Mouse (Mus musculus): ENCODE results near the gene Itga4. TPM values are rescaled to one million over a fixed set of nuclear protein-coding genes. Genes with fewer than 3 reads are reported as not detected.

Gene Itga4
- polyA plus RNA-seq, 1 experiment from 2014 or later, result 4.3 TPM

GRCm38 (mm10) chr2:79351179-79352099, 96.2 kb downstream of the Itga4 start:
- no peaks in the 10 kb centered on the region for H3K27me3 ChIP-seq (replicated peaks; ENCODE audit: control insufficient read depth, insufficient read depth, low read length)
- H3K4me1 ChIP-seq (replicated peaks; ENCODE audit: control insufficient read depth, insufficient read depth, low read length), result no peaks in the 10 kb centered on the region
- WGBS, result 74% methylated on average over 6 of the region's 6 CpGs
- H3K27ac ChIP-seq (ENCODE audit: low read depth), result no peak overlapping the region
- no peaks in the 10 kb centered on the region for H3K36me3 ChIP-seq (ENCODE audit: control insufficient read depth, insufficient read depth, low read length)
- DNase-seq (ENCODE audit: low spot score), result no peak
- H3K9me3 ChIP-seq (ENCODE audit: control insufficient read depth, low read length), result no peaks in the 10 kb centered on the region
- H3K4me2 ChIP-seq (ENCODE audit: low read length), result no peak overlapping the region
- H3K4me3 ChIP-seq (ENCODE audit: low read depth, low read length), result no peak overlapping the region
- no peak overlapping the region for H3K9ac ChIP-seq (ENCODE audit: low read length)
- no peak for ATAC-seq (replicated peaks; ENCODE audit: low FRiP score, low TSS enrichment, low read depth)

DNA sequence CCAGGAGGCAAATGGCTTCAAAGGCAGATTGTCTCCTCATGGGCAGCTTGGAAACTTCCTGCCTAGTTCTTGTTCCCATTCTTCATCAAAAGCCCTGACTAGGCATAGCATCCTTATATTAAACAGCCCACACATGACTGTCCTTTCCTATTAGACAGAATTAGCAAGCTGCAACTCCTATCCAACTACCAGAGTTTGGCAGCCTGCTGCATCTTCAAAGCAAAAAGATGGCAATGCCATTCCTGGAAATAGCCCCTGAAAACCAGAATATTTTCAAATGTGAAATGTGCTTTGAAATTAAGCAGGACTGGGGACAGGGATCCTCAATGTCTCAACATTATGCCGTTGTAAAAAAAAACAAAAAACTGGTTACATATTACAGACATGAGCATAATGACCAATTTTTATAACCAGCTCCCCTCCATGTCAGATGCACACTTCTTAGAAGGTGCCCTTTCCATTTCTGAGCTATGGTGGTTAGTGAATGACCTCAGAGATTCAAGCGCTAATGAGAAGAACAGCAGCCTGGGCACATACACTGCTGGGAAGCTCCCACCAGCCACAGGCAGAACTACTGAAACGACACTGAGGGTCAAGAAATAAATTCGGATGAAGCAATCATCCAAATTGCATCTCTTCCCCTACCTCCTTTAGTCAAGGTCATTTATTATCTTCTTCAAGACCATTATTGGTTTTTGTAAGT, 97.0 kb downstream of the Itga4 start:
- ATAC-seq (replicated peaks; ENCODE audit: low FRiP score, low TSS enrichment, low read depth) (no peak), DNase-seq (ENCODE audit: low spot score) (no peak)
- H3K27me3 ChIP-seq (replicated peaks; ENCODE audit: control insufficient read depth, insufficient read depth, low read length), result no peaks in the 10 kb centered on the region
- no peak overlapping the region for H3K27ac ChIP-seq (ENCODE audit: low read depth)
- no peak overlapping the region for H3K4me3 ChIP-seq (ENCODE audit: low read depth, low read length)
- H3K36me3 ChIP-seq (ENCODE audit: control insufficient read depth, insufficient read depth, low read length), result no peaks in the 10 kb centered on the region
- H3K4me2 ChIP-seq (ENCODE audit: low read length), result no peak overlapping the region
- no peaks in the 10 kb centered on the region for H3K4me1 ChIP-seq (replicated peaks; ENCODE audit: control insufficient read depth, insufficient read depth, low read length)
- no peak overlapping the region for H3K9ac ChIP-seq (ENCODE audit: low read length)
- no peaks in the 10 kb centered on the region for H3K9me3 ChIP-seq (ENCODE audit: control insufficient read depth, low read length)
- 83% methylated on average over 4 of the region's 4 CpGs for WGBS

- Histone ChIP-seq H3K36me3 (ENCODE audit: control insufficient read depth, insufficient read depth, low read length) (no peaks in the 10 kb centered on the region), H3K4me1 (replicated peaks; ENCODE audit: control insufficient read depth, insufficient read depth, low read length) (no peaks in the 10 kb centered on the region), H3K4me3 (ENCODE audit: low read depth, low read length) (no peak overlapping the region), H3K9me3 (ENCODE audit: control insufficient read depth, low read length) (no peaks in the 10 kb centered on the region), H3K4me2 (ENCODE audit: low read length) (no peak overlapping the region), H3K9ac (ENCODE audit: low read length) (no peak overlapping the region), H3K27me3 (replicated peaks; ENCODE audit: control insufficient read depth, insufficient read depth, low read length) (no peaks in the 10 kb centered on the region), H3K27ac (ENCODE audit: low read depth) (no peak overlapping the region)
- DNase-seq (ENCODE audit: low spot score), result no peak
- WGBS, result 72% methylated on average over 16 of the region's 16 CpGs
- ATAC-seq (replicated peaks; ENCODE audit: low FRiP score, low TSS enrichment, low read depth), result no peak
Measured at GRCm38 (mm10) chr2:79354773-79355172, 99.5 kb downstream of the Itga4 start.

- Histone ChIP-seq H3K4me2 (ENCODE audit: low read length) (no peak overlapping the region), H3K4me1 (replicated peaks; ENCODE audit: control insufficient read depth, insufficient read depth, low read length) (no peaks in the 10 kb centered on the region), H3K27ac (ENCODE audit: low read depth) (no peak overlapping the region), H3K36me3 (ENCODE audit: control insufficient read depth, insufficient read depth, low read length) (no peaks in the 10 kb centered on the region), H3K9ac (ENCODE audit: low read length) (no peak overlapping the region), H3K9me3 (ENCODE audit: control insufficient read depth, low read length) (no peaks in the 10 kb centered on the region), H3K4me3 (ENCODE audit: low read depth, low read length) (no peak overlapping the region), H3K27me3 (replicated peaks; ENCODE audit: control insufficient read depth, insufficient read depth, low read length) (no peaks in the 10 kb centered on the region)
- WGBS, result 81% methylated on average over 3 of the region's 3 CpGs
- DNase-seq (ENCODE audit: low spot score) (no peak), ATAC-seq (replicated peaks; ENCODE audit: low FRiP score, low TSS enrichment, low read depth) (no peak)
Measured at GRCm38 (mm10) chr2:79357835-79358234, 102.6 kb downstream of the Itga4 start.

DNA sequence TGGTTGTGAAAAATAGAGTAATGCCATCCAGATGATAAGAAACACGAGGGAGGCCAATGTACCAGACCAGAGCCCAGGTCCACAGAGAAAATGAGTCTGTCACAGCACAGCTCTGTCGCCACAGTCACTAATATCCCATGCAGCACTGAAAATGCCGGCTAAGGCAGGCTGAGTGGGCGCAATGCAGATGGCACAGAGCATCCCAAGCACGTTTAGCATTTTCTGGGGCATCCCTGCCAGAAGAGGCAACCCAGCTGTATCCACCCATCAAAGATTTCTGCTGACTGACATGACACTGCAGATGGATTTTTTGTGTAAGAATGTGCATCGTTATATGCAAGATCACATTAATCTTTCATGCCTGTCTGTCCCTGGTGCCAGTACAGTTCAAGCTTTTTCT, 106.8 kb downstream of the Itga4 start:
- Histone ChIP-seq H3K27me3 (replicated peaks; ENCODE audit: control insufficient read depth, insufficient read depth, low read length) (no peaks in the 10 kb centered on the region), H3K27ac (ENCODE audit: low read depth) (no peak overlapping the region), H3K9me3 (ENCODE audit: control insufficient read depth, low read length) (no peaks in the 10 kb centered on the region), H3K36me3 (ENCODE audit: control insufficient read depth, insufficient read depth, low read length) (no peaks in the 10 kb centered on the region), H3K4me1 (replicated peaks; ENCODE audit: control insufficient read depth, insufficient read depth, low read length) (no peaks in the 10 kb centered on the region), H3K4me3 (ENCODE audit: low read depth, low read length) (no peak overlapping the region), H3K9ac (ENCODE audit: low read length) (no peak overlapping the region), H3K4me2 (ENCODE audit: low read length) (no peak overlapping the region)
- ATAC-seq (replicated peaks; ENCODE audit: low FRiP score, low TSS enrichment, low read depth), result no peak
- 68% methylated on average over 6 of the region's 6 CpGs for WGBS
- DNase-seq (ENCODE audit: low spot score), result no peak

DNA sequence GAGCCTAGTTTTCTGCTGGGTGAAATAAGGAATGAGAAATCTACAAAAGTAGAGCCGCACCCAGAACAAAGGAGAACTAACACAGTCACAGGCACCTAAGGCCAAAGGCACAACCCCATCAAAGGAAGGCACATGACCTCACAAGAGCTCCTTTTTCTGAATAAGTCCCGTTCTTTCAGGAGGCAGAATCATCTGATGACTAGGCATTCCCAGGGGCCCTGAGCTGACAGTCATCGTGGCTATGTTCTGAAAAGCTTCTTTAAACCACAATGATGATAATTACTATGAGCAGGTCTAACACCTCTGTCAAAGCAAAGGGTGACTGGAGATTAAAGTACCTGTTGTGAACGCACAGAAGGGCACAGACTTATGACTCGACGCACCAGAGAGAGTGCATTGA, 108.7 kb downstream of the Itga4 start:
- DNase-seq (ENCODE audit: low spot score), result no peak

GRCm38 (mm10) chr2:79367451-79368450, 112.5 kb downstream of the Itga4 start:
- H3K9me3 ChIP-seq (ENCODE audit: control insufficient read depth, low read length), result no peaks in the 10 kb centered on the region
- ATAC-seq (replicated peaks; ENCODE audit: low FRiP score, low TSS enrichment, low read depth) (no peak), DNase-seq (ENCODE audit: low spot score) (no peak)
- H3K27ac ChIP-seq (ENCODE audit: low read depth), result no peak overlapping the region
- WGBS, result 73% methylated on average over 18 of the region's 18 CpGs
- no peaks in the 10 kb centered on the region for H3K36me3 ChIP-seq (ENCODE audit: control insufficient read depth, insufficient read depth, low read length)
- H3K4me1 ChIP-seq (replicated peaks; ENCODE audit: control insufficient read depth, insufficient read depth, low read length), result no peaks in the 10 kb centered on the region
- H3K4me3 ChIP-seq (ENCODE audit: low read depth, low read length), result no peak overlapping the region
- H3K27me3 ChIP-seq (replicated peaks; ENCODE audit: control insufficient read depth, insufficient read depth, low read length), result no peaks in the 10 kb centered on the region
- H3K9ac ChIP-seq (ENCODE audit: low read length), result no peak overlapping the region
- no peak overlapping the region for H3K4me2 ChIP-seq (ENCODE audit: low read length)

More for the DNA sequence above, 108.7 kb downstream of the Itga4 start:
- Histone ChIP-seq H3K27ac (ENCODE audit: low read depth) (no peak overlapping the region), H3K4me1 (replicated peaks; ENCODE audit: control insufficient read depth, insufficient read depth, low read length) (no peaks in the 10 kb centered on the region), H3K36me3 (ENCODE audit: control insufficient read depth, insufficient read depth, low read length) (no peaks in the 10 kb centered on the region), H3K27me3 (replicated peaks; ENCODE audit: control insufficient read depth, insufficient read depth, low read length) (no peaks in the 10 kb centered on the region), H3K4me3 (ENCODE audit: low read depth, low read length) (no peak overlapping the region), H3K4me2 (ENCODE audit: low read length) (no peak overlapping the region), H3K9ac (ENCODE audit: low read length) (no peak overlapping the region), H3K9me3 (ENCODE audit: control insufficient read depth, low read length) (no peaks in the 10 kb centered on the region)
- no peak for ATAC-seq (replicated peaks; ENCODE audit: low FRiP score, low TSS enrichment, low read depth)
- 80% methylated on average over 6 of the region's 6 CpGs for WGBS

- 79% methylated on average over 12 of the region's 12 CpGs for WGBS
- no peaks in the 10 kb centered on the region for H3K36me3 ChIP-seq (ENCODE audit: control insufficient read depth, insufficient read depth, low read length)
- no peak overlapping the region for H3K9ac ChIP-seq (ENCODE audit: low read length)
- no peak overlapping the region for H3K4me2 ChIP-seq (ENCODE audit: low read length)
- no peak overlapping the region for H3K27ac ChIP-seq (ENCODE audit: low read depth)
- H3K9me3 ChIP-seq (ENCODE audit: control insufficient read depth, low read length), result no peaks in the 10 kb centered on the region
- no peak for ATAC-seq (replicated peaks; ENCODE audit: low FRiP score, low TSS enrichment, low read depth)
- DNase-seq (ENCODE audit: low spot score), result no peak
- H3K4me3 ChIP-seq (ENCODE audit: low read depth, low read length), result no peak overlapping the region
- no peaks in the 10 kb centered on the region for H3K4me1 ChIP-seq (replicated peaks; ENCODE audit: control insufficient read depth, insufficient read depth, low read length)
- H3K27me3 ChIP-seq (replicated peaks; ENCODE audit: control insufficient read depth, insufficient read depth, low read length), result no peaks in the 10 kb centered on the region
Measured at GRCm38 (mm10) chr2:79368661-79369060, 113.4 kb downstream of the Itga4 start.

All from intestine, embryonic 14.5 days (tissue).